Mouse (Mus musculus): ENCODE data around the gene Efhc1. TPM values are rescaled to one million over a fixed set of nuclear protein-coding genes. Genes with fewer than 3 reads are reported as not detected.

The Efhc1 gene
- polyA plus RNA-seq, 1 experiment: 2.6 TPM

- 98% methylated on average over 6 of the region's 6 CpGs for WGBS
- Histone ChIP-seq H3K36me3 (ENCODE audit: control insufficient read depth, insufficient read depth, low read length) (no peaks in the 10 kb centered on the region; the same call in 1 of the 2 replicates), H3K27me3 (ENCODE audit: control insufficient read depth, insufficient read depth, low read length) (no peaks in the 10 kb centered on the region), H3K27ac (ENCODE audit: control insufficient read depth, insufficient read depth, low read length) (no peak overlapping the region), H3K4me1 (replicated peaks; ENCODE audit: control insufficient read depth, insufficient read depth, low read length) (peaks cover 18% of the 10 kb centered on the region), H3K4me3 (ENCODE audit: control insufficient read depth, insufficient read depth, low read length) (no peak overlapping the region)
- no peak for DNase-seq
- TF ChIP-seq POLR2A (IDR thresholded peaks at IDR 0.05; ENCODE audit: control insufficient read depth, extremely low read depth, insufficient read depth, low read length, poor library complexity): no peak
- no peak for TF ChIP-seq CTCF (IDR thresholded peaks at IDR 0.05; ENCODE audit: borderline replicate concordance, control insufficient read depth, extremely low read depth, insufficient read depth, low read length, poor library complexity)
These were observed 58.9 kb downstream of the Efhc1 start for GRCm38 (mm10) chr1:21010282-21010800.

GRCm38 (mm10) chr1:21014463-21014862 is 63.0 kb downstream of the Efhc1 start:
- TF ChIP-seq POLR2A (IDR thresholded peaks at IDR 0.05; ENCODE audit: control insufficient read depth, extremely low read depth, insufficient read depth, low read length, poor library complexity): no peak
- no peak for TF ChIP-seq CTCF (IDR thresholded peaks at IDR 0.05; ENCODE audit: borderline replicate concordance, control insufficient read depth, extremely low read depth, insufficient read depth, low read length, poor library complexity)
- 0 out of 2 replicates have a peak, but pooled peaks cover 4% of the 10 kb centered on the region for H3K4me1 ChIP-seq (replicated peaks; ENCODE audit: control insufficient read depth, insufficient read depth, low read length)
- DNase-seq: no peak
- H3K4me3 ChIP-seq (ENCODE audit: control insufficient read depth, insufficient read depth, low read length): no peak overlapping the region
- no peak overlapping the region for H3K27ac ChIP-seq (ENCODE audit: control insufficient read depth, insufficient read depth, low read length)
- no peaks in the 10 kb centered on the region for H3K27me3 ChIP-seq (ENCODE audit: control insufficient read depth, insufficient read depth, low read length)
- H3K36me3 ChIP-seq (ENCODE audit: control insufficient read depth, insufficient read depth, low read length): no peaks in the 10 kb centered on the region
- WGBS: 58% methylated on average over 8 of the region's 8 CpGs

GRCm38 (mm10) chr1:21023101-21023500 is 71.7 kb downstream of the Efhc1 start:
- Histone ChIP-seq H3K4me1 (replicated peaks; ENCODE audit: control insufficient read depth, insufficient read depth, low read length) (peaks cover 20% of the 10 kb centered on the region), H3K27me3 (ENCODE audit: control insufficient read depth, insufficient read depth, low read length) (no peaks in the 10 kb centered on the region), H3K27ac (ENCODE audit: control insufficient read depth, insufficient read depth, low read length) (no peak overlapping the region), H3K4me3 (ENCODE audit: control insufficient read depth, insufficient read depth, low read length) (no peak overlapping the region), H3K36me3 (ENCODE audit: control insufficient read depth, insufficient read depth, low read length) (no peaks in the 10 kb centered on the region)
- DNase-seq: no peak
- TF ChIP-seq CTCF (IDR thresholded peaks at IDR 0.05; ENCODE audit: borderline replicate concordance, control insufficient read depth, extremely low read depth, insufficient read depth, low read length, poor library complexity) (no peak), POLR2A (IDR thresholded peaks at IDR 0.05; ENCODE audit: control insufficient read depth, extremely low read depth, insufficient read depth, low read length, poor library complexity) (no peak)
- 97% methylated on average over 3 of the region's 3 CpGs for WGBS

- Histone ChIP-seq H3K4me1 (replicated peaks; ENCODE audit: control insufficient read depth, insufficient read depth, low read length) (peaks cover 28% of the 10 kb centered on the region), H3K4me3 (ENCODE audit: control insufficient read depth, insufficient read depth, low read length) (no peak overlapping the region), H3K27me3 (ENCODE audit: control insufficient read depth, insufficient read depth, low read length) (no peaks in the 10 kb centered on the region), H3K36me3 (ENCODE audit: control insufficient read depth, insufficient read depth, low read length) (no peaks in the 10 kb centered on the region), H3K27ac (ENCODE audit: control insufficient read depth, insufficient read depth, low read length) (no peak overlapping the region)
- whole genome bisulfite sequencing: 14% methylated on average over 5 of the region's 5 CpGs
- DNase-seq: no peak
- TF ChIP-seq CTCF (IDR thresholded peaks at IDR 0.05; ENCODE audit: borderline replicate concordance, control insufficient read depth, extremely low read depth, insufficient read depth, low read length, poor library complexity) (no peak), POLR2A (IDR thresholded peaks at IDR 0.05; ENCODE audit: control insufficient read depth, extremely low read depth, insufficient read depth, low read length, poor library complexity) (no peak)
These were observed 73.8 kb downstream of the Efhc1 start for GRCm38 (mm10) chr1:21025203-21025602.

- Histone ChIP-seq H3K4me3 (ENCODE audit: control insufficient read depth, insufficient read depth, low read length) (no peak overlapping the region), H3K27me3 (ENCODE audit: control insufficient read depth, insufficient read depth, low read length) (no peaks in the 10 kb centered on the region), H3K27ac (ENCODE audit: control insufficient read depth, insufficient read depth, low read length) (no peak overlapping the region), H3K36me3 (ENCODE audit: control insufficient read depth, insufficient read depth, low read length) (no peaks in the 10 kb centered on the region), H3K4me1 (replicated peaks; ENCODE audit: control insufficient read depth, insufficient read depth, low read length) (peaks cover 28% of the 10 kb centered on the region)
- no peak for DNase-seq
- TF ChIP-seq CTCF (IDR thresholded peaks at IDR 0.05; ENCODE audit: borderline replicate concordance, control insufficient read depth, extremely low read depth, insufficient read depth, low read length, poor library complexity) (no peak), POLR2A (IDR thresholded peaks at IDR 0.05; ENCODE audit: control insufficient read depth, extremely low read depth, insufficient read depth, low read length, poor library complexity) (no peak)
- WGBS: 92% methylated on average over 7 of the region's 7 CpGs
These were observed 75.1 kb downstream of the Efhc1 start for GRCm38 (mm10) chr1:21026534-21026933.

GRCm38 (mm10) chr1:21029000-21029399 is 77.6 kb downstream of the Efhc1 start:
- 46% methylated on average over 4 of the region's 4 CpGs for WGBS

GRCm38 (mm10) chr1:21031650-21032049 is 80.2 kb downstream of the Efhc1 start:
- DNase-seq: no peak
- no peaks in the 10 kb centered on the region for H3K27me3 ChIP-seq (ENCODE audit: control insufficient read depth, insufficient read depth, low read length)
- 74% methylated on average over 2 of the region's 2 CpGs for WGBS
- no peak overlapping the region for H3K4me3 ChIP-seq (ENCODE audit: control insufficient read depth, insufficient read depth, low read length)
- no peak for TF ChIP-seq POLR2A (IDR thresholded peaks at IDR 0.05; ENCODE audit: control insufficient read depth, extremely low read depth, insufficient read depth, low read length, poor library complexity)
- no peak for TF ChIP-seq CTCF (IDR thresholded peaks at IDR 0.05; ENCODE audit: borderline replicate concordance, control insufficient read depth, extremely low read depth, insufficient read depth, low read length, poor library complexity)
- H3K27ac ChIP-seq (ENCODE audit: control insufficient read depth, insufficient read depth, low read length): no peak overlapping the region
- peaks cover 8% of the 10 kb centered on the region for H3K4me1 ChIP-seq (replicated peaks; ENCODE audit: control insufficient read depth, insufficient read depth, low read length)
- H3K36me3 ChIP-seq (ENCODE audit: control insufficient read depth, insufficient read depth, low read length): no peaks in the 10 kb centered on the region

More at GRCm38 (mm10) chr1:21029000-21029399, 77.6 kb downstream of the Efhc1 start:
- no peak for TF ChIP-seq POLR2A (IDR thresholded peaks at IDR 0.05; ENCODE audit: control insufficient read depth, extremely low read depth, insufficient read depth, low read length, poor library complexity)
- no peak overlapping the region for H3K4me3 ChIP-seq (ENCODE audit: control insufficient read depth, insufficient read depth, low read length)
- H3K36me3 ChIP-seq (ENCODE audit: control insufficient read depth, insufficient read depth, low read length): no peaks in the 10 kb centered on the region
- H3K27me3 ChIP-seq (ENCODE audit: control insufficient read depth, insufficient read depth, low read length): no peaks in the 10 kb centered on the region
- no peak overlapping the region for H3K27ac ChIP-seq (ENCODE audit: control insufficient read depth, insufficient read depth, low read length)
- peaks cover 28% of the 10 kb centered on the region for H3K4me1 ChIP-seq (replicated peaks; ENCODE audit: control insufficient read depth, insufficient read depth, low read length)
- DNase-seq: no peak

All from thymus, adult 2 months (tissue).